Mouse (Mus musculus) ZHBTc4 (cell line): ENCODE measurements around the gene Dus2.
"Not testable (repeated sequence)": the region's sequence is repeated elsewhere in the genome, so short reads cannot be mapped to it uniquely, and the experiment has no call there.

Experiments used
- DNase-seq: peaks from one replicate; pipeline ENCODE4 v3.0.0-alpha.2; 2011; ENCODE audit warnings: low read depth, low spot score

The Dus2 gene

GRCm38 (mm10) chr8:105988546-105988945 is 2.6 kb upstream of the Dus2 start:
- no peak for DNase-seq

- no peak for DNase-seq
Observed at GRCm38 (mm10) chr8:105991546-105991945, 409 bp downstream of the Dus2 start.

- DNase-seq = no peak
Observed at GRCm38 (mm10) chr8:105992499-105992898, 1.4 kb downstream of the Dus2 start.

GRCm38 (mm10) chr8:105993226-105993625 is 2.1 kb downstream of the Dus2 start:
- DNase-seq = no peak

- DNase-seq = no peak
Observed at GRCm38 (mm10) chr8:105996359-105996758, 5.2 kb downstream of the Dus2 start.

- DNase-seq = no peak
Observed at GRCm38 (mm10) chr8:105998971-105999370, 7.8 kb downstream of the Dus2 start.

GRCm38 (mm10) chr8:106001908-106002307 is 10.8 kb downstream of the Dus2 start:
- DNase-seq = no peak

GRCm38 (mm10) chr8:106004538-106005207 is 13.5 kb downstream of the Dus2 start:
- no peak for DNase-seq

GRCm38 (mm10) chr8:106005875-106006274 is 14.7 kb downstream of the Dus2 start, which contains the start of gene Dpep2nb:
Gene Dpep2nb (minus strand): TSS chr8:106005975.
- no peak for DNase-seq

- DNase-seq = no peak
Observed at GRCm38 (mm10) chr8:106006413-106006812, 15.3 kb downstream of the Dus2 start.

- DNase-seq = no peak
Observed at GRCm38 (mm10) chr8:106007135-106007534, 16.0 kb downstream of the Dus2 start.

GRCm38 (mm10) chr8:106007891-106008290 is 16.8 kb downstream of the Dus2 start:
- peak; percentile 43 for DNase-seq

- peak; percentile 97 for DNase-seq
Observed at GRCm38 (mm10) chr8:106010748-106011642, 19.9 kb downstream of the Dus2 start.

- no peak for DNase-seq
Observed at GRCm38 (mm10) chr8:106011643-106011986, 20.5 kb downstream of the Dus2 start, which contains the start of gene Ddx28. Gene Ddx28 (minus strand): TSS chr8:106011882.

- DNase-seq = not testable (repeated sequence)
Observed at GRCm38 (mm10) chr8:106012203-106012602, 21.1 kb downstream of the Dus2 start.

- DNase-seq = no peak
Observed at GRCm38 (mm10) chr8:106016284-106016683, 25.1 kb downstream of the Dus2 start.

GRCm38 (mm10) chr8:106017130-106017529 is 26.0 kb downstream of the Dus2 start:
- DNase-seq = no peak

GRCm38 (mm10) chr8:106018039-106018438 is 26.9 kb downstream of the Dus2 start:
- DNase-seq = no peak

GRCm38 (mm10) chr8:106022483-106022882 is 31.3 kb downstream of the Dus2 start:
- peak; percentile 81 for DNase-seq

- no peak for DNase-seq
Observed at GRCm38 (mm10) chr8:106038721-106039120, 47.6 kb downstream of the Dus2 start.

- DNase-seq = no peak
Observed at GRCm38 (mm10) chr8:106039605-106040004, 48.5 kb downstream of the Dus2 start.

- no peak for DNase-seq
Observed at GRCm38 (mm10) chr8:106040218-106040617, 49.1 kb downstream of the Dus2 start.

GRCm38 (mm10) chr8:106043055-106043454 is 51.9 kb downstream of the Dus2 start:
- DNase-seq = no peak
